Mouse (Mus musculus): Measurements from ENCODE around the gene Stat5a. TPM values are rescaled to one million over a fixed set of nuclear protein-coding genes. Genes with fewer than 3 reads are reported as not detected.
A peak's percentile ranks its signal among the peaks of the same experiment; 100 is the strongest.

Stat5a gene
- polyA plus RNA-seq, 1 experiment from 2014 or later: 0.69 TPM

DNA sequence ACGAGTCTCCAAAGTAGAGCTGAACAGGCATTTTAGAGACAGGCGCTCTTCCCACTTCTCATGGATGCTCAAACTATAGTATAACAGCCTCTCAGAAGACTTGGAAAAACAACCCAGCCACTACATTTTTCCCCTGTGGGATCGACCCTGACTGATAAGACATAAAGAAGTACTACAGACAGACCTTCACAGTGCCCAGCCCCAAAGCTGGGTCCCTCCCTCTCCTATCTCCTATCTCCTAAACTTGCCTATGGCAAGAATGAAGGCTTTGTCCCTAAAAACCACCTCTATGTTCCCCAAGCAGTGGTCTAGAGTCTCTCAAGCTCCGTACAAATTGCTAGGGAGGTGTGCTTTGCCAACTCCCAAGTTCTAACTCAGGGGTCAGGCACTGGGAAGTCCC lies 47.7 kb downstream of the Stat5a start:
- no peaks in the 10 kb centered on the region; the same call in 1 of the 2 replicates for H3K9me3 ChIP-seq (replicated peaks; ENCODE audit: control insufficient read depth, low read length)
- WGBS: 86% methylated on average over 4 of the region's 4 CpGs
- H3K9ac ChIP-seq (ENCODE audit: low read length): no peak overlapping the region
- H3K4me2 ChIP-seq (ENCODE audit: low read length): no peak overlapping the region
- H3K27me3 ChIP-seq (replicated peaks; ENCODE audit: control insufficient read depth, insufficient read depth, low read length): no peaks in the 10 kb centered on the region
- no peak overlapping the region for H3K4me3 ChIP-seq (ENCODE audit: low read depth, low read length)
- no peak overlapping the region for H3K27ac ChIP-seq (ENCODE audit: low read depth, low read length)
- H3K36me3 ChIP-seq (ENCODE audit: control insufficient read depth, insufficient read depth, low read length): peaks cover 25% of the 10 kb centered on the region
- DNase-seq (ENCODE audit: low spot score) (no peak), ATAC-seq (no peak)
- no peaks in the 10 kb centered on the region for H3K4me1 ChIP-seq (ENCODE audit: control insufficient read depth, insufficient read depth, low read length)

DNA sequence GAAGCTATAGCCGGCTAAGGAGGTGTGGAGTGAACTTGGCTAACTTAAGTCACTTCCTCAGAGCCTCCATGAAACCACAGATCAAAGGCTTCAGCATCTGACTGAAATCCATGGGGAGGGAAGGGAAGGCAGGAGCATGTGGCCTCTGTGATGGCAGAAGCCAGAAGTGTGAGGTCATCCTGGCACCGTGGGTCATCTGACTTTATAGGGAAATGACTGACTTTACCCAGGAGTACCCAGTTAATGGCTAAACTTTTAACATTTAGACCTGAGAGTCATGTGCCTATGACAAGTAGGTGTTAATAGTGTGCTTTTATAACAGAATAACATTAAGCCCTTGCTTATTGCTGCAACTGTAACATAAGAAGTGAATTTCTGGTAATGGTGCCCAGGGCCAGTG lies 49.0 kb downstream of the Stat5a start:
- Histone ChIP-seq H3K4me3 (ENCODE audit: low read depth, low read length) (no peak overlapping the region), H3K4me2 (ENCODE audit: low read length) (no peak overlapping the region), H3K27me3 (replicated peaks; ENCODE audit: control insufficient read depth, insufficient read depth, low read length) (no peaks in the 10 kb centered on the region), H3K4me1 (ENCODE audit: control insufficient read depth, insufficient read depth, low read length) (no peaks in the 10 kb centered on the region), H3K36me3 (ENCODE audit: control insufficient read depth, insufficient read depth, low read length) (peaks cover 18% of the 10 kb centered on the region), H3K9ac (ENCODE audit: low read length) (no peak overlapping the region), H3K27ac (ENCODE audit: low read depth, low read length) (no peak overlapping the region), H3K9me3 (replicated peaks; ENCODE audit: control insufficient read depth, low read length) (no peaks in the 10 kb centered on the region)
- WGBS: 93% methylated on average over 2 of the region's 2 CpGs
- DNase-seq (ENCODE audit: low spot score) (no peak), ATAC-seq (no peak)

DNA sequence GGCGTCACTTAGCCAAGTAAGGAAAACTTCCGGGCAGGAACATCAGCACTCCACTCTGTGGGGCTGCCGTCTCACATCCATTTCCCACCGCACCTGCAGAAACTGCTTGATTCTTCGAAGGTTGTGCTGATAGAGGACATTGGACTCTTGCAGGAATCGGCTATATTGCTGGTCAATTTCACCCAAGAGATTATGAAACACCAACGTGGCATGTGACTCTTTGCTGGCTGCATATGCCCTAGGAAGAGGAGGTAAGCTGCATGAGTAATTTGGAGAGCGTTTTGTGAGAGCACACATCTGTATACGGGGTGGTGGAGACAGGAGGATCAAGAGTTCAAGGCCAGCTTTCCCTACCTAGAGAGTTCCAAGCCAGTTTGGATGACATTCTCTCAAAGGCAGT lies 49.4 kb downstream of the Stat5a start:
- no peak for DNase-seq (ENCODE audit: low spot score)
- WGBS: 89% methylated on average over 9 of the region's 9 CpGs
- no peak overlapping the region for H3K27ac ChIP-seq (ENCODE audit: low read depth, low read length)
- no peak overlapping the region for H3K4me2 ChIP-seq (ENCODE audit: low read length)
- no peak for ATAC-seq
- H3K4me3 ChIP-seq (ENCODE audit: low read depth, low read length): no peak overlapping the region
- no peaks in the 10 kb centered on the region for H3K27me3 ChIP-seq (replicated peaks; ENCODE audit: control insufficient read depth, insufficient read depth, low read length)
- H3K9ac ChIP-seq (ENCODE audit: low read length): no peak overlapping the region
- peaks cover 14% of the 10 kb centered on the region for H3K36me3 ChIP-seq (ENCODE audit: control insufficient read depth, insufficient read depth, low read length)
- no peaks in the 10 kb centered on the region for H3K4me1 ChIP-seq (ENCODE audit: control insufficient read depth, insufficient read depth, low read length)
- no peaks in the 10 kb centered on the region for H3K9me3 ChIP-seq (replicated peaks; ENCODE audit: control insufficient read depth, low read length)

DNA sequence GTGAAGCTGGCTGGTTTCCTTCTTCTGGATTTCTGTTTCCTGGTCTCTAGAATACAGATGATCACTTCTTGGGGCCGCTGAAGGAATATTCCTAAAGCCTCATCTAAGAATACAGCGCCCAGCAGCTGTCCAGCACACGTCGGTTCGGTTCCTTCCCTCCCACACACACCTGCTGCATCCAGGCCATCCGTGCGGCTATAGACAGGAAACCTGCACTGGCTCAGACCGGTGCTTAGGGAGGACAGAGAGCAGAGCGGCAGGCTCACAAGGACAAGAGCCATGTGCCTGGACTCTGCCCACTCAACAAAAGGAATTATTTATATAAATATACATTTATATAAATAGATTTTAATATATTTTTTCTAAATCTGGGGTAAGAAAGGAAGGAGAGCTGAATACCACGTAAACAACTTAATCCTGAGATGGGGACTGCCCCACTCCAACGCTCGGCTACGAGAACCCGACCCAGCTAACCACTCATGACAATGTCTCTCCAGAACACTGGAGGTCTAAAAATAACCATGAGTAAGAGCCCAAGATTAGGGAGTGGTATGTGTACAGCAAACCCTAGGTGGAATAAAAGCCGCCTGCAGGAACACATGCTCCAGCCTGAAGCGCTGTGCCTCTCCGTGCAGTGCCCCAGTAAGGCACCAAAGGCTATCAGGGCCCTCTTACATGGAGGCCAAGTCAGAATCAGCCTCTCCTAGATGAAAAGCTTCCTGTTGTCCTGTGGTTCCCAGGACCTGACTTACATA lies 53.4 kb downstream of the Stat5a start:
- no peak overlapping the region for H3K4me2 ChIP-seq (ENCODE audit: low read length)
- no peaks in the 10 kb centered on the region for H3K27me3 ChIP-seq (replicated peaks; ENCODE audit: control insufficient read depth, insufficient read depth, low read length)
- no peak overlapping the region for H3K4me3 ChIP-seq (ENCODE audit: low read depth, low read length)
- DNase-seq (ENCODE audit: low spot score) (no peak), ATAC-seq (no peak)
- H3K27ac ChIP-seq (ENCODE audit: low read depth, low read length): no peak overlapping the region
- H3K4me1 ChIP-seq (ENCODE audit: control insufficient read depth, insufficient read depth, low read length): no peaks in the 10 kb centered on the region
- H3K9me3 ChIP-seq (replicated peaks; ENCODE audit: control insufficient read depth, low read length): no peaks in the 10 kb centered on the region
- WGBS: 91% methylated on average over 17 of the region's 17 CpGs
- H3K36me3 ChIP-seq (ENCODE audit: control insufficient read depth, insufficient read depth, low read length): no peaks in the 10 kb centered on the region
- no peak overlapping the region for H3K9ac ChIP-seq (ENCODE audit: low read length)

DNA sequence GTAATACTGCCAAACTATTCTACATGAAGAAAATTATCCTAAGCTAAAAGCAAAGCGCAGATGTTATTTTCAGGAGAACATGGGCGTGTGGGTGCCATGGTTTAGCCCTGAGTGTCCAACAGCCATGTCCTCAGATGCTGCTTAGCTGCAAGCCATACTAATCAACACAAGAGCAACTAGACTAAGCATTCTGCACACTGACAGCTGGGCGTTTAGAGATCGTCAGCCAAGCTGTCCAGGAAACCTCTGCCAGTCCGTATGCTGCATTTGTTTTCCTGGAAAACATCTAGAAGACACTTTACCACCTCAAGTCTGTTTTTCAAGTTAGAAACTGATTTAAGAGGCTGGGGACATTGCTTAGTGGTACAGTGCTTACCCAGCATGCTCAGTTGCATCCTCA lies 55.3 kb downstream of the Stat5a start:
- 84% methylated on average over 5 of the region's 5 CpGs for WGBS
- Histone ChIP-seq H3K9me3 (replicated peaks; ENCODE audit: control insufficient read depth, low read length) (no peaks in the 10 kb centered on the region), H3K27me3 (replicated peaks; ENCODE audit: control insufficient read depth, insufficient read depth, low read length) (no peaks in the 10 kb centered on the region), H3K27ac (ENCODE audit: low read depth, low read length) (no peak overlapping the region), H3K9ac (ENCODE audit: low read length) (no peak overlapping the region), H3K4me3 (ENCODE audit: low read depth, low read length) (no peak overlapping the region), H3K36me3 (ENCODE audit: control insufficient read depth, insufficient read depth, low read length) (no peaks in the 10 kb centered on the region), H3K4me2 (ENCODE audit: low read length) (no peak overlapping the region), H3K4me1 (ENCODE audit: control insufficient read depth, insufficient read depth, low read length) (no peaks in the 10 kb centered on the region)
- ATAC-seq (no peak), DNase-seq (ENCODE audit: low spot score) (peak; percentile 15)

DNA sequence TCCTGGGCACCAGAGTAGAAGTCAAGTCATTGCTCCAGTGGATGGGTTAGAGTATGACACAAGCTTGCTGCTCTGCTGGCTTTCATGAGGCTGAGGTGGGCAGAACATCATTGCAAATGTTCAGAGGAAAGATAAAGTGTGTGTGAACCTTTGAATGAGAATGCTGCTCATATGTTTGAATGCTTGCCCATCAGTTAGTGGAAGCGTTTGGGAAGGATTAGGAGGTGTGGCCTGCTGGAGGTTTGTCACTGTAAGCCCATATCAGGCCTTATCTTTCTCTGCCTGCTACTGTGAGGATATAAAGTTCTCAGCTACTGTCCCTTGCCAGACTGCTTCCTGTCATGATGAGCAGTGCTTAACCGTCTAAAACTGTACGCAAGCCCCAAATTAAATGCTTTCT lies 55.9 kb downstream of the Stat5a start:
- no peak for DNase-seq (ENCODE audit: low spot score)
- no peak overlapping the region for H3K27ac ChIP-seq (ENCODE audit: low read depth, low read length)
- H3K4me3 ChIP-seq (ENCODE audit: low read depth, low read length): no peak overlapping the region
- WGBS: 95% methylated on average over 3 of the region's 3 CpGs
- no peak overlapping the region for H3K9ac ChIP-seq (ENCODE audit: low read length)
- H3K4me2 ChIP-seq (ENCODE audit: low read length): no peak overlapping the region
- no peaks in the 10 kb centered on the region for H3K9me3 ChIP-seq (replicated peaks; ENCODE audit: control insufficient read depth, low read length)
- no peaks in the 10 kb centered on the region for H3K4me1 ChIP-seq (ENCODE audit: control insufficient read depth, insufficient read depth, low read length)
- H3K36me3 ChIP-seq (ENCODE audit: control insufficient read depth, insufficient read depth, low read length): no peaks in the 10 kb centered on the region
- no peaks in the 10 kb centered on the region for H3K27me3 ChIP-seq (replicated peaks; ENCODE audit: control insufficient read depth, insufficient read depth, low read length)
- ATAC-seq: no peak

DNA sequence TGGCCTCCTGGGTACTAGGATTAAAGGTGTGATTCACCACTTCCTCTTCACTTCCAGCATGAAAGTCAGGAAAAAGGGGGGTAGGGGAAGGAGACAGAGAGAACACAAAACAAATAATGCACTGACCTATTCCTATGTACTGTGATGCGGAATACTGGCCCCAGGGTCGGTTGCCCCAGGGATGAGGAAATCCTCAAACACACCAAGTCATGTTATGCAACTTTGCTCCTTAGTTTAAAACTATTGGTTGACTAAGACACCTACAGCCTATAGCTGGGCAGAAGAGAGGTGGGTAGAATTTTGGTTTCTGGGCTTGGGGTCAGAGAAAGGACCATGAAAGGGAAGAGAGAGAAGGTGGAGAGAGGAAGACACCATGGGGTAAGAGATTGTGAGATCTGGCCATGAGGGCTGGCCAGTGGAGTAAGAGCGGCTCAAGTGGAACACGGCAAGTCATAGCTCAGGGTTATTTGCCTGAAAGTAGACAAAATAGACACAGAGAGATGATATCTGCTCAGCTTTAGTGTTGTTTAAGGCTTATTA lies 57.4 kb downstream of the Stat5a start:
- DNase-seq (ENCODE audit: low spot score): no peak
- Histone ChIP-seq H3K9me3 (replicated peaks; ENCODE audit: control insufficient read depth, low read length) (no peaks in the 10 kb centered on the region), H3K36me3 (ENCODE audit: control insufficient read depth, insufficient read depth, low read length) (no peaks in the 10 kb centered on the region), H3K4me2 (ENCODE audit: low read length) (no peak overlapping the region), H3K9ac (ENCODE audit: low read length) (no peak overlapping the region), H3K27ac (ENCODE audit: low read depth, low read length) (no peak overlapping the region), H3K27me3 (replicated peaks; ENCODE audit: control insufficient read depth, insufficient read depth, low read length) (no peaks in the 10 kb centered on the region), H3K4me1 (ENCODE audit: control insufficient read depth, insufficient read depth, low read length) (no peaks in the 10 kb centered on the region), H3K4me3 (ENCODE audit: low read depth, low read length) (no peak overlapping the region)
- ATAC-seq: no peak
- WGBS: 93% methylated on average over 4 of the region's 4 CpGs

DNA sequence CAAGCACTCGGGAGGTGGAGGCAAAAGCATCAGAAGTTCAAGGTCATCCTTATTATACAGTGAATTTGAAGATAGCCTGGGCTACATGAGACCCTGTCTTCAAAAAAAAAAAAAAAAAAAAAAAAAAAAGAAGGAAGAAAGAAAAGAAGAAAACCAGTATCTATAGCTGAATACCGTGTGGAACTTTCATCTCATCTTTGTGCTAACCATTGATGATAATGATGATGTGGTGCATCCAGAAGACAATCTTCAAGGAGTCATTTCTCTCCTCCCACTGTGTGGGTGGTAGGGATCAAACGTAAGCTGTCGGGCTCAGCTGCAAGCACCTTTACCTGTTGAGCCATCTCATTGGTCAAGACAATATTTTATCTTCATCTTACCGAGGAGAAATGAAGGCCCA lies 58.9 kb downstream of the Stat5a start:
- H3K36me3 ChIP-seq (ENCODE audit: control insufficient read depth, insufficient read depth, low read length): no peaks in the 10 kb centered on the region
- no peaks in the 10 kb centered on the region for H3K27me3 ChIP-seq (replicated peaks; ENCODE audit: control insufficient read depth, insufficient read depth, low read length)
- H3K4me3 ChIP-seq (ENCODE audit: low read depth, low read length): no peak overlapping the region
- no peaks in the 10 kb centered on the region for H3K9me3 ChIP-seq (replicated peaks; ENCODE audit: control insufficient read depth, low read length)
- H3K4me1 ChIP-seq (ENCODE audit: control insufficient read depth, insufficient read depth, low read length): no peaks in the 10 kb centered on the region
- H3K9ac ChIP-seq (ENCODE audit: low read length): no peak overlapping the region
- 89% methylated on average over 5 of the region's 5 CpGs for WGBS
- no peak overlapping the region for H3K4me2 ChIP-seq (ENCODE audit: low read length)
- no peak overlapping the region for H3K27ac ChIP-seq (ENCODE audit: low read depth, low read length)
- DNase-seq (ENCODE audit: low spot score) (no peak), ATAC-seq (no peak)

DNA sequence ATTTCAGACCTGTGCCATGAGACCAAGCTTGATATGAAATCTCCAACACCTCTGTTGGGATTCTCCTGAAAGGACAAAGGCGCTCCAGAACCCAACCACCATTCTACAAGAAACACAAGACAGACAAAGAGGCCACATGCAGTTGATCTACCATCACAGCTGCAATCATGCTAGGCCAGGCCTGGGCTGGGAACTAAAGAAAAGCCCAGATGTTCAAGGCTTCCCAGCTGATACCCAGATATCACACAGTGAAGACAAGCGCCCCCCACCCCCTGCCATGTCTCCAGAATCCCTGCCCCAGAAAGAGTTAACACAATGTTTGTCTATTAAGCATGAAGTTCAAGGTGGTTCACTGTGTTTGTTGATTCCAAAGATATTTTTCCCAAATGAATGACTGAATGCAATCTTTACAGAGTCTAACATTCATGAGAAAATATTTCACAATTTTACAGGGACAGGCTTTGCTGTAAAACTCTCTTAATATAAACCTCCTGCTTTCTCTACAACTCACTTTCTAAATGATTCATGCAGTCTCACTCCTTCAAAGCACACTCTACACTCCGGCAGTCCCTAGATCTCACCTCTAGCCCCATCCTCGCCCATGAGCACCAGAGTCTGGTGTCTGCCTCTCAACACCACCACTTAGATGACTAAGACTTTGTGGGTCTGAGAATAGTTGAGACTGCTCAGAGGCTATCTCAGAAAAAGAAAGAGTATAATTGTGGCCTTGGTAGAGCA lies 61.9 kb downstream of the Stat5a start:
- no peak overlapping the region for H3K9ac ChIP-seq (ENCODE audit: low read length)
- DNase-seq (ENCODE audit: low spot score) (no peak), ATAC-seq (no peak)
- 95% methylated on average over 4 of the region's 4 CpGs for WGBS
- no peak overlapping the region for H3K4me3 ChIP-seq (ENCODE audit: low read depth, low read length)
- H3K4me1 ChIP-seq (ENCODE audit: control insufficient read depth, insufficient read depth, low read length): no peaks in the 10 kb centered on the region
- no peak overlapping the region for H3K27ac ChIP-seq (ENCODE audit: low read depth, low read length)
- H3K36me3 ChIP-seq (ENCODE audit: control insufficient read depth, insufficient read depth, low read length): no peaks in the 10 kb centered on the region
- H3K27me3 ChIP-seq (replicated peaks; ENCODE audit: control insufficient read depth, insufficient read depth, low read length): no peaks in the 10 kb centered on the region
- no peaks in the 10 kb centered on the region for H3K9me3 ChIP-seq (replicated peaks; ENCODE audit: control insufficient read depth, low read length)
- H3K4me2 ChIP-seq (ENCODE audit: low read length): no peak overlapping the region
